Mouse (Mus musculus) right cerebral cortex, adult 18-20 months (tissue): ENCODE data around the gene Fbxl8.

Experiments
- DNase-seq: peaks from one replicate; pipeline ENCODE4 v3.0.0; 2022; ENCODE audit warnings: mixed read lengths

The Fbxl8 gene

DNA sequence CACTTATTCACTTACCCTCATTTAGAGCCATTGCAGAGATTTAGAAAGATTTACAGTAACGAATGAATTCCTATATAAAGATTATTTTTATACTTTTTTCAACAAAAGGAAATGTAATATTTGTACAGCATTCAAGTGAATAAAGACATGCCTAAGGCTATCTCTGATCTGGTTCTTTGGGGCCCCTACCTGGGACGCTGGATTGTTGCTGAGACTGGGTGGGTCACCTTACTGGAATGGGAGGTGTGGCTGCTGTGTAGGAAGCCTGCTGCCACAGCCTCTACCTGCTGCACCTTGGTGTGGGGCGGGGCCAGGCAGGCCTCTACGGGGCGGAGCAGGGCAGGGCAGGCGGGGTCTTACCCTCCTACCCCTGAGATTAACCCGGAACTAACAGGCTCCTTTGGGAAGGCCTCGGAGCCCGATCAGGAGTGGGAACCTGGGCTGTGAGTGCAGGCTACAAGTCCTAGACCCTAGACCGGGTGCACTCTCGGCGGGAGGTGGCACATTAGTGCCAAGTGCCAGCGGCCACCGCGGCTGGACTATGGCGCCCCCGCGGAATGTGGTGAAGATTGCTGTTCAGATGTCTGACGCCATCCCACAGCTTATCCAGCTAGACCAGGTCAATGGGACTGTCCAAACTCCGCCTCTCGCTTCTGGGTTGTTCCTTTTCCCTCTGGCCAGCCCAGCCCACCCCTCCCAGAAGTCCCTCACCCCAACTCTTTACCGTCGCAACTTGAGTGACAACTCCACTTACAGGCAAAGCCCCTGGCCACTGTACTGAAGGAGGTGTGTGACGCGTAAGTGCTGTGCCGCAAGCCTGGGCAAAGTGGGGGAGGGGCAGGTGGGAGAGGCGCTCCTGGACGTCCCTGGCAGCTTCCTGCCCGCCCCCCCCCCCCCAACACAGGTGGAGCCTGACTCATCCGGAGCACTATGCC, 41.0 kb downstream of the Fbxl8 start, which contains the start of gene Elmo3:
TSS of gene Elmo3 (plus strand) at position 391 of the 935 bp plus-strand sequence.
- DNase-seq, result no peak

DNA sequence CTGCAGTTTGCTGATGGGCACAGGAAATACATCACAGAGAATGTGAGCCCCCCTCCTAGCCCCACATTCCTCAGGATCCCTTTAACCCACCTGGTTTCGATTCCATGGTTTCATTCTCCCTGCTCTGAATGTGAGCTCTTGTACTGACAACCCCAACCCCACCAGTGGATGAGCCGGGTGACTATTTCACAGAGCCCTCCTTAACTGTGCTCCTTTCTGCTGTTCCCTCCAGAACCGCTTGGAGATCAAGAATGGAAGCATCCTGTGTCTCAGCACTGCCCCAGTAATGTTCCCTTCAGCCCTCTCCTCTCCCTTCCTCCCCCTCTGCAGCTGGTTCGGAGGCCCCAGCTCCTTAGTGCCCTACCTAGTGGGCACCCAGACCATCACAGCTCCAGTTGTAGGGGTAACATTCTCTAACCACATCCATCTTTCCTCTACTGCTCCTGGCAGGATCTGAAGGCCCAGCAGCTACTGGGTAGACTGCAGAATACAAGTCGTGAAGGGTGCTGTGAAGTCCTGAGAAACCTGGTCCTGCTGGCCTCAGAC, 41.8 kb downstream of the Fbxl8 start:
- DNase-seq, result no peak

DNA sequence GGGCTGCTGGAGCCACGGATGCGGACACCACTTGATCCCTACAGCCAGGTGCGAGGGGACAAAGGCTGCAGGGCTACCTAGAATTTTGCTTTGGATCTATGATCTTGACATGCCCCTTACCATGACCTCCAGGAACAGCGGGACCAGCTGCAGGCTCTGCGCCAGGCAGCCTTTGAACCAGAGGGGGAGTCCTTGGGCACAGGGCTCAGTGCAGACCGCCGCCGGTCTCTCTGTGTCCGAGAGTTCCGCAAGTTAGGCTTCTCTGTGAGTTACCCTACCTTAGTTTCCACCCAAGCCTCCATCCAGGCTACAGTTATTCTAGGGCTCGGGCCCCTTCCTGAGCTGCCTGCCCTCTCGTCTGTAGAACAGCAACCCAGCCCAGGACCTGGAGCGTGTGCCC, 43.2 kb downstream of the Fbxl8 start:
- DNase-seq, result no peak

DNA sequence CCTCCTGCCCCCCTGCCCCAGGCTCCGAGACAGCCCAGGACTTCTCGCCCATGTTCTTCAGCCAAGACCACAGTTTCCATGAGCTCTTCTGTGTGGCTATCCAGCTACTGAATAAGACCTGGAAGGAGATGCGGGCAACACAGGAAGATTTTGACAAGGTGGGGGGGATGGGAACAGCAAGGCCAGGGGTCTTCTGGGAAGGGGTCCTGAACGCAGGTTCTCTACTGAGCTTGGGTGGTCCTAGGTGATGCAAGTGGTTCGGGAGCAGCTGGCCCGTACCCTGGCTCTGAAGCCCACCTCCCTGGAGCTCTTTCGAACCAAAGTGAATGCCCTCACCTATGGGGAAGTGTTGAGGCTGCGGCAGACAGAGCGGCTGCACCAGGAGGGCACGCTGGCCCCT, 44.0 kb downstream of the Fbxl8 start:
- DNase-seq, result no peak

DNA sequence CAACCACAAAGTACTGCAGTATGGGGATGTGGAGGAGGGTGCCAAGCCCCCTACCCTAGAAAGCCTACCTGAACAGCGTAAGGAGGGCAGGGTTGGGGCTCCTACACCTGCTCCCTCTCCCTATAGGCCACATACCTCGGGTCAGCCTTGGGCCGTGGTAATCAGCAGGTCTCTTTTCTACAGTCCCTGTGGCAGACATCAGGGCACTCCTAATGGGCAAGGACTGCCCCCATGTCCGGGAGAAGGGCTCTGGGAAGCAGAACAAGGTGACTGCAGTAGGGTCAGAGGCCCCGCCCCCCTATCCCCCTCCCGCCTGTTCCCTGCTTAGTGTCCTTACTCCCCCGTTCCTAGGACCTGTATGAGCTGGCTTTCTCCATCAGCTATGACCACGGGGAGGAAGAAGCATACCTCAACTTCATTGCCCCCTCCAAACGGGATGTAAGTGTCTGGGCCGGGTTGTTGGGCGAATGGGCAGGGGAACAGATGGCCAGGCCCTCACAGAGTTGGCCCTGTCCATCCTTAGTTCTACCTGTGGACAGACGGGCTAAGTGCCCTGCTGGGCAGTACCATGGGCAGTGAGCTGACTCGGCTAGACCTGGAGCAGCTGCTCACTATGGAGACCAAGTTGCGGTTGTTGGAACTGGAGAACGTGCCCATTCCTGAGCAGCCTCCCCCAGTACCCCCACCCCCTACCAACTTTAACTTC, 44.8 kb downstream of the Fbxl8 start:
- DNase-seq, result no peak

DNA sequence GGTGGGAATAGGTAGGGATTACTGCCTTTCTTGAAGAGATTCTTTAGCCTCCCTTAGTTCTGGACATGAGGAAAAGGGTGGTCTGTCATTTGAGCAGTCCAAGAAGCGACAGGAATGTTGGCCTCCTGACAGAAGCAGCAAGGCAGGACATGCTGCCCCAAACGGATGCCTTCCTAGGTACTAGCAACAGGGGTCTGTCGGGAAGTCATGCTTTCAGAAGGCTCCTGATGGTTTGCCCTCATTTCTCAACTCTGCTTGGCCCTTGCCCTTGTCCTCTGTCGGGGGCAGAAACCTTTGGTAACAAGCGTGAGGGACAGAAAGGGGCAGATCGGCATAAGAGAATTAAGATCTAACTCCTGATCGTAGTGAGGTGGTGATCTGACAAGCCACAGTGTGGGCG, 45.7 kb downstream of the Fbxl8 start:
- no peak for DNase-seq

DNA sequence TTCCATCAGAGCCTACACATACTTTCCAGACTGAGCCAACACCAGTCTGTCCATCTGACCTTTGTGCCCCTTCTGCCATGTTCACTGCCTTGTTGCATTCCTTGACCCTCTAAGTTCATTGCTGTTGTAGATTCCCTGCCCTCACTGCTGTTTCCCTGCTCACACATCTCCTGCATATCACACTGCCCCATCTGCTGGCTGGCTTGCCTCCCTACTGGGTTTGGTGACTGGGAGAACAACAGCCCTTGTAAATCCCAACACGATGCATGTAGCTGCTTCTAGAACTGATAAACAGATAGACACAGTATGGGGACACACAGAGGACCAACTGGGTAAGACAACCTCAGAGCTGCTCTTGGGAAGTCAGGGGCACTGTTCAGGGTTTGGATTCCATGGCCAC, 47.3 kb downstream of the Fbxl8 start:
- no peak for DNase-seq

GRCm38 (mm10) chr8:105312891-105313481, 48.5 kb downstream of the Fbxl8 start:
- no peak for DNase-seq

DNA sequence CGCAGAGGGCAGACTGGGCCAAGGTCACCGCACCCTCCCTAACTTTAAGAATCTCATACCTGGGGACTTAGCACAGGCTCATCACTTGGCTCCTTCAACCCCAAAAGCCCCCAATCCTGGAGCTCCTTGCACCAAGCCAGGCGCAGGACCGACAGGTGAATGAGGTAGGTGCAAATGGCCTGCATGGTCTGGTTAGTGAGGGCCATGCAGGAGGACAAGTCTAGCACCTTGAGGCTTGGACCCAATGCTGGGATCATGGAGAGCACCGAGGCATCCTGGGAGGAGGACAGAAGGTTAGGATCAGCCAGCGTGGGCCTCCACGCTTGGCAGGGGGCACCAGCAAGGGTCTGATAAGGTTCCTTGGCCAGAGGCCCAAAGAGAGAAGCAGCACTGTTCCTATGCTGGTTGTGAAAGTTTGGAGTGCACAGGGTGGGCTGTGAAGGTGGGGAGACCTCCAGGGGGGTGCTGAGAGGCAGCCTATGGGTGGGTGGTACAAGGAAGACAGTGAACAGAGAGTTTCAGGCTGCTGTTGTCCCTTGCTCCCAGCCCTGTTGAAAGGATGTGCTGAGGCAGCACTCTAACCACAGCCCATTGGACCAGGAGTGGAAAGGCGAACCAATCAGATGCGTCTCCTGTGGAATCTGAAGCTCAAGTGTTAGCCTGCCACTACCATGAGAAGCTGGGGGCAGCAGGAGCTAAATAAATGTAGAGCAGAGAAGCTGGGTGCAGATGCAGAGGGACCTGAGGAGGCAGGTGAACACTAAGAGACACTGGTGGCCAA, 49.4 kb downstream of the Fbxl8 start:
- no peak for DNase-seq

GRCm38 (mm10) chr8:105315073-105315769, 50.8 kb downstream of the Fbxl8 start:
- DNase-seq, result no peak

- no peak for DNase-seq
Observed at GRCm38 (mm10) chr8:105317941-105318340, 53.5 kb downstream of the Fbxl8 start.

DNA sequence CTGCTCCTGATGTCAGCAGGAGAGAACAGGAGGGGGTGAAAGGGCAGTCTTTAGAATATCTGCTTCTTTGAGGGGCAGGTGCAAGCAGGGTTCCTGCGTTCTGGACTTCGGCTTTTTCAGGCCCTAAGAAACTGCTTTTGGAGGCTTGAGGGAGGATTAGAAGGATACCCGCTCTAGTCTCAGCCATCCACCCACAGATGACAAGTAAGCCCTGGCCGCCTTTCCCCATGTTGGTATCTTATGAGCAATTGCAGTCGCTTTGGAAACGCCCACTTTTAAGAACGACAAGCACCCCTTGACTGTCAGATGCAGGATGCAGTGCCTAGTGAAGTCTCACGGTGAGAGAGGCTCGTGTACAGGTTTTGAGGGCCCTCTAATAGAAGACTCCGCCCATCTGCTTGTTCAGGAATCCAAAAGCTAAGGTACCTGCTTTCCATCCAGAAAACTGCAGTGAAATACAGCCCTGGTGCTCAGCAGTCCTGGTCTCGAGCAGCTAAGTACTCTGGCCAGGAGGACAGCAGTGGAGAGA, 54.3 kb downstream of the Fbxl8 start:
- DNase-seq, result no peak
